Mouse (Mus musculus) hindbrain, embryonic 14.5 days (tissue): ENCODE results near the gene Fbxw7. TPM values are rescaled to one million over a fixed set of nuclear protein-coding genes. Genes with fewer than 3 reads are reported as not detected.

Experiments used
- ATAC-seq: fragments of 200-750 bp; cut with Nextera tagmentation; 2 replicates; pipeline ENCODE4 v1.8.0; 2017; ENCODE audit warnings: moderate number of reproducible peaks, mild to moderate bottlenecking, moderate TSS enrichment, moderate library complexity; ENCODE audit not compliant: low FRiP score
- DNase-seq: peaks from one replicate; pipeline ENCODE4 v3.0.0-alpha.2; 2015; ENCODE audit warnings: low spot score
- H3K27ac ChIP-seq: fragments of 300-500 bp; sonication (generic); 2 replicates; pipeline ENCODE4 v1.5.1; 2014; ENCODE audit warnings: mild to moderate bottlenecking, moderate library complexity
- H3K27me3 ChIP-seq: fragments of 300-500 bp; sonication (generic); 2 replicates; pipeline ENCODE4 v1.6.1; 2014; ENCODE audit warnings: mild to moderate bottlenecking, low read length, mixed read lengths; ENCODE audit not compliant: control insufficient read depth, insufficient read depth
- H3K36me3 ChIP-seq: fragments of 300-500 bp; sonication (generic); replicated peaks from 2 replicates; pipeline ENCODE4 v1.6.1; 2014; ENCODE audit not compliant: control insufficient read depth, insufficient read depth
- H3K4me1 ChIP-seq: fragments of 300-500 bp; sonication (generic); replicated peaks from 2 replicates; pipeline ENCODE4 v1.6.1; 2014; ENCODE audit warnings: antibody characterized with exemption, low read length, mixed read lengths; ENCODE audit not compliant: control insufficient read depth, insufficient read depth
- H3K4me2 ChIP-seq: fragments of 300-500 bp; sonication (generic); replicated peaks from 2 replicates; pipeline ENCODE4 v1.6.1; 2014; ENCODE audit warnings: mild to moderate bottlenecking, moderate library complexity
- H3K4me3 ChIP-seq: fragments of 300-500 bp; sonication (generic); replicated peaks from 2 replicates; pipeline ENCODE4 v1.5.1; 2014; ENCODE audit warnings: mild to moderate bottlenecking, low read length
- H3K9ac ChIP-seq: fragments of 300-500 bp; sonication (generic); 2 replicates; pipeline ENCODE4 v1.6.1; 2014
- H3K9me3 ChIP-seq: fragments of 300-500 bp; sonication (generic); 2 replicates; pipeline ENCODE4 v1.6.1; 2016; ENCODE audit warnings: low read length; ENCODE audit not compliant: control insufficient read depth
- WGBS: fragments of 180-500 bp; shearing (Covaris S2); extraction: QIAGEN DNeasy Blood & Tissue Kit; methylation state at CpG from one replicate; pipeline ENCODE4 v1.1.7; 2014; 5-methylcytosine and 5-hydroxymethylcytosine counted together
- polyA plus RNA-seq: library from polyadenylated mRNA; unstranded; fragments of >200 nt; fragmentation: Nextera tagmentation; extraction: Ambion mirVana; gene quantifications from 2 replicates; pipeline ENCODE4 v1.2.1, GENCODE M21; 2014

Gene Fbxw7
- polyA plus RNA-seq, 1 experiment from 2014 or later, result 38.0 TPM

DNA sequence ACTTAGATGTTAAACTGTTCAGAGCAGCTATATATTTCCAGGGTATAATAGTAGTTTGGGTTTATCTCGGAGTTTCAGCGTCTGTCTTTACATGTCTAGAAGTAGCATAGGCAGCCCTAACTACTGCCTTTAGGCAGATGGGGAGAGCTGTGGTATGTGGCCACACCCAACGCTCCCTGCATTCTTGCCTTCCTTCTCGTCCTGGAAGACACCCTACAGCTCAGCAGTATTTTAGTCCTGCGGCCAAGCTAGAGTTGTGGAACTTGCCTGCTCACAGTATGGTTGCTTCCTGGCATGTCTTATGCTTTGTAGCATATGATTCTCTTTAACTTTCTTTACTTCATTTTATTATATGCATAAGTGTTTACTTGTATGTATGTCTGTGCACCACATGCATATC is 156.5 kb downstream of the Fbxw7 start:
- no peaks in the 10 kb centered on the region for H3K9me3 ChIP-seq
- DNase-seq, result no peak
- no peak overlapping the region for H3K9ac ChIP-seq
- no peak overlapping the region for H3K4me3 ChIP-seq
- H3K4me1 ChIP-seq, result no peaks in the 10 kb centered on the region
- H3K36me3 ChIP-seq, result peaks cover 73% of the 10 kb centered on the region
- ATAC-seq, result no peak
- H3K27me3 ChIP-seq, result no peaks in the 10 kb centered on the region
- H3K27ac ChIP-seq, result no peak overlapping the region
- H3K4me2 ChIP-seq, result no peak overlapping the region
- 88% methylated on average over 5 of the region's 5 CpGs for WGBS

DNA sequence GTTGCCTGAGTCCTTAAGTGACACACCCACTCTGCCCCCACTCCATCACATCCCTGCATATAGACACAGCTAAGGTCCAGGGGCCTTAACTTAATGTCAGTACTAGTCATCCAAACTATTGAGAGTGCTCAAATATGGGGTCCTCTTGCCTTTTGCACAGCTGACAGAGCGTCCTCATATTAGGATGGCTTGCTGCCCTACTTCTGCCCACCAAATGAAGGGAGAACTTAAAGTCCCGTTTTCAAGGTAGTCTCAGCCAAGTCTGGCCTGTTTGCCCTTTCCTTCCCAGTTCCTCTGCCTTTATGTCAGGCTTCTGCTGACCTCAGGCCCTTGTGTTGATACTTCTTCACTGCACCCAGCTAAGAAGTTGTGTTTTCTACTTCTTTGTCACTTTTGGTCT is 157.8 kb downstream of the Fbxw7 start:
- no peaks in the 10 kb centered on the region for H3K9me3 ChIP-seq
- DNase-seq (no peak), ATAC-seq (no peak)
- no peak overlapping the region for H3K27ac ChIP-seq
- H3K27me3 ChIP-seq, result no peaks in the 10 kb centered on the region
- no peak overlapping the region for H3K9ac ChIP-seq
- H3K4me3 ChIP-seq, result no peak overlapping the region
- H3K4me2 ChIP-seq, result no peak overlapping the region
- WGBS, result 94% methylated on average over 2 of the region's 2 CpGs
- H3K4me1 ChIP-seq, result no peaks in the 10 kb centered on the region
- peaks cover 76% of the 10 kb centered on the region for H3K36me3 ChIP-seq

DNA sequence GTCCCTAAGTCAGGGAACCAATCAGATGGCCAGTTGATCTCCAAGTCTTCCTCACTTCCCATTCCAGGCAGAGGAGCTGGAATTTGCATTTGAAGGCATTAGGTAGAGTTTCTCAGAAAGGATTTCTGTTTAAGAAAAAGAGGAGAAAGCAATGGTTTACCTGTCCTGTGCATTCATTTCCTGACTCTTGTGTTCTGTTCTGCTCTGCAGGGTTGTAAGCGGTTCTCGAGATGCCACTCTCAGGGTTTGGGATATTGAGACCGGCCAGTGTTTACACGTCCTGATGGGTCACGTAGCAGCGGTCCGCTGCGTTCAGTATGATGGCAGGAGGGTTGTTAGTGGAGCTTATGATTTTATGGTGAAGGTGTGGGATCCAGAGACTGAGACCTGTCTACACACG is 159.1 kb downstream of the Fbxw7 start:
- peaks cover 69% of the 10 kb centered on the region for H3K36me3 ChIP-seq
- H3K4me3 ChIP-seq, result no peak overlapping the region
- H3K27ac ChIP-seq, result no peak overlapping the region
- no peak for DNase-seq
- H3K9ac ChIP-seq, result no peak overlapping the region
- H3K27me3 ChIP-seq, result no peaks in the 10 kb centered on the region
- H3K4me2 ChIP-seq, result no peak overlapping the region
- WGBS, result 94% methylated on average over 9 of the region's 9 CpGs
- ATAC-seq, result no peak
- H3K4me1 ChIP-seq, result no peaks in the 10 kb centered on the region
- H3K9me3 ChIP-seq, result no peaks in the 10 kb centered on the region

DNA sequence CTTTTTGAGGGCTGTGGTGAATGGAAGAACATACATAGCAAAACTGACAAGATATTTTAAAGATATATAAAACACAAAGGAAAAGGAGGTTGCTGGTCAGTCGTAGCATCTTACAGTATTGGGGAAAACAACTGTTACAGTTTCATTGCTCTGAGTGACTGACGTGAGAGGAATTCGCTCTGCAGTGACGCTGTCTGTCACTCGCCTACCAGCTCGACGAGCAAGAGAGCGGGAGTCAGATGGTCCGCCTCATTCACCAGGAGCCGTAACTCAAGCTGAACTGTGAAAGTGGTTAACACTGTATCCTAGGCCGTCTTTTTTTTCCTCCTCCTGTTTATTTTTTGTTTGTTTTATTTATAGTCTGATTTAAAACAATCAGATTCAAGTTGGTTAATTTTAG is 163.6 kb downstream of the Fbxw7 start:
- no peak overlapping the region for H3K4me3 ChIP-seq
- WGBS, result 85% methylated on average over 11 of the region's 11 CpGs
- H3K27ac ChIP-seq, result no peak overlapping the region
- DNase-seq (no peak), ATAC-seq (no peak)
- H3K4me2 ChIP-seq, result no peak overlapping the region
- H3K27me3 ChIP-seq, result no peaks in the 10 kb centered on the region
- H3K9me3 ChIP-seq, result no peaks in the 10 kb centered on the region
- H3K36me3 ChIP-seq, result peaks cover 39% of the 10 kb centered on the region
- H3K4me1 ChIP-seq, result no peaks in the 10 kb centered on the region
- H3K9ac ChIP-seq, result no peak overlapping the region

DNA sequence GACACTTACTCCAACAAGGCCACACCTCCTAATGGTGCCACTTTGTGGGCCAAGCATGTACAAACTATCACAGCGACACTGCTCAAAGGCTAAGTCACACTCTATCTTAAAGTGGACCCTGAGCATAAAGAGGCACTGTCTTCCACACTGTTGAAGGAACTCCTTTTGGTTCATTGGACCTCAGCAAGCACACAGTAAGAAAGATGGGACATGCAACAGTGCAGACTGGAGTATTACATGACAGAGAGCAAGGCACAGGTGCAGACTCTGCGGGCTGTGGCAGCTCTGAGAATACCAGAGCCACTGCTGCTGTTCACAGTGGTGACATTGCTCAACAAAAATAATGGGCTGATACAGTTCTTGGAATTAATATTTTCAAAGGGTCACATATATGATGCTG is 165.1 kb downstream of the Fbxw7 start:
- H3K36me3 ChIP-seq, result peaks cover 34% of the 10 kb centered on the region
- no peaks in the 10 kb centered on the region for H3K9me3 ChIP-seq
- no peak overlapping the region for H3K4me3 ChIP-seq
- no peaks in the 10 kb centered on the region for H3K27me3 ChIP-seq
- H3K9ac ChIP-seq, result no peak overlapping the region
- WGBS, result 95% methylated on average over 2 of the region's 2 CpGs
- H3K27ac ChIP-seq, result no peak overlapping the region
- no peak overlapping the region for H3K4me2 ChIP-seq
- DNase-seq (no peak), ATAC-seq (no peak)
- no peaks in the 10 kb centered on the region for H3K4me1 ChIP-seq

DNA sequence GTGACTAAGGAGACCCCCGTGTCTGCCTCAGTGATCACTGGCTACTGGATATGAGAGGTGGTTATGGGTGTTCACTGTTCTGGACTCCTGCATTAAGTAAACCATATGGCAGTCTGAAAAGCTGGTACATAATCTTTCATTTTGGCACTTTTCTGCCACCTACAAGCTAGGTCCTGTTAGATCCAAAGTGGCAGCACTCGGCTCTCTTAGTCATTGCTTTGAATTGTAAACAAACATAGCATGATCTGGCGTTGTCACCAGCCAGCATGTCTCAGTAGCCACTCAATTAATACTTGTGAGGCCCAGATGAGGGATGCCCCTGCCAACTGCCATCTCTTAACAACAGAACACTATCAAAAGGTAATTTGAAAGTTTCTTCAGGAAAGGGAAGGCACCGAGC is 167.6 kb downstream of the Fbxw7 start:
- Histone ChIP-seq H3K9me3 (no peaks in the 10 kb centered on the region), H3K9ac (no peak overlapping the region), H3K27ac (no peak overlapping the region), H3K4me3 (no peak overlapping the region), H3K36me3 (peaks cover 12% of the 10 kb centered on the region), H3K4me2 (no peak overlapping the region), H3K4me1 (no peaks in the 10 kb centered on the region), H3K27me3 (no peaks in the 10 kb centered on the region)
- ATAC-seq, result no peak
- 82% methylated on average over 4 of the region's 4 CpGs for WGBS
- DNase-seq, result no peak

DNA sequence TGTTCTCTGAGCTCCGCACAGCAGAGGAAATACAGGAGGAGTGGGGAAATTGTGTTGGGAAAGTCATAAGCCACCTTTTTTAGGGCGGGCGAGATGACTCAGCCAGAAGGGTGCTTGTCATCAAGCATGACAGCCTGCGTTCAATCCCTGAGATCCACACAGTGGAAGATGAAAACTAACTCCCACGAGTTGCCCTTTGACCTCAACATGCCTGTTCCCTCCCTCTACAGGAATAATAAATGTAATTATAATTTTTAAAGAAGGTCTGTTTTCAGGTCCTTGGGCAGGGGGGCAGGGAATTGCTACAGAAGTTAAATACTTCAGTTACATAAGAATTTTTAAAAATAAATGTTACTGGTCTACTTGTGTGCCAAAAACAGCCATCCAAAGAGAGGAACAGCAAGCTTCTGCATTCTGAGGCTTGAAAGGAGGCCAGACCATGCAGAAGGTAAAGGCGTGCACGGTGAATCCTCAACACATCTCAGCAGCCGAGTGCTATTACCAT is 170.1 kb downstream of the Fbxw7 start:
- Histone ChIP-seq H3K36me3 (no peaks in the 10 kb centered on the region), H3K9ac (no peak overlapping the region), H3K4me3 (no peak overlapping the region), H3K9me3 (no peaks in the 10 kb centered on the region), H3K27ac (no peak overlapping the region), H3K4me2 (no peak overlapping the region), H3K27me3 (no peaks in the 10 kb centered on the region), H3K4me1 (no peaks in the 10 kb centered on the region)
- no peak for DNase-seq
- 86% methylated on average over 8 of the region's 8 CpGs for WGBS
- ATAC-seq, result no peak

DNA sequence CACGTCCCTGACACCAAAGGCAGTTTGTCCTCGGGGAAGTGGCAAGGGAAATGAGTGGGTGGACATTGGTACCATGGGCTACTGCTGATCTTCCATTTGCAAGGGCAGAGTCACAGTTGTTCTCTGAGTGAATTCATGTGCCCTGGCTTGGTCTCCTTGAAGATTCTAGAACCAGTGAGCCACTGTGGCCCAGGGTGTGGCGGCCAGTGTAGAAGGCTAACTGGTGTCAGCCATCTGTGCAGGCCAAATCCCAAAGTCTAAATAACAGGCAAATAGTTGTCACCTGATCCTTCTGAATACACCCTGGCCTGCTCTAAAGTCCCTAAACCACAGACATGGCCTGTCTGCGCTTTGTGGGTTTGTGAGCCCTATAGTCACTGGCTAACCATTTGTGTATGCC is 173.8 kb downstream of the Fbxw7 start:
- Histone ChIP-seq H3K9me3 (peaks cover 5% of the 10 kb centered on the region; the same call in 1 of the 2 replicates), H3K36me3 (no peaks in the 10 kb centered on the region), H3K9ac (no peak overlapping the region), H3K4me2 (no peak overlapping the region), H3K4me3 (no peak overlapping the region), H3K4me1 (no peaks in the 10 kb centered on the region), H3K27me3 (no peaks in the 10 kb centered on the region), H3K27ac (no peak overlapping the region)
- WGBS, result 93% methylated on average over 4 of the region's 4 CpGs
- DNase-seq (no peak), ATAC-seq (no peak)

DNA sequence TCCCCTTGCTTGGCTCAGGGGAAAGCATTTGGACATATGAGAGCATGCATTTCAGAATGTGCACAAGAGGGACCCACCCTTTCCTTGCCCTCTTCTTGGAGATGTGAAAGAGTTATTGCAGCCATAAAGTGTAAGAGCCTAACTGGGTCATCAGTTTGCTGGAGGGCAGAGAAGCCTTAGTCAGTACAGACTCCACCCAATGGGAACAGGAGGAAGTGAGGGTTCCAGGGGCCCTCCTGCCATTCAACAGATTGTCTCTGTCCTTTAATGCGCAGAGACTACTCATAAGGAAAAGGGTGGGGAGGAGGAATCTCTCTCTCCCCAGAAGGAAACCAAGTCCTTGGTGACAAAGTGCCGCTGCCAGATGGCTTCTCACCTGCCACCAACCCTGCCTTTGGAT is 190.2 kb downstream of the Fbxw7 start:
- H3K27ac ChIP-seq, result no peak overlapping the region
- H3K27me3 ChIP-seq, result no peaks in the 10 kb centered on the region
- H3K9me3 ChIP-seq, result no peaks in the 10 kb centered on the region
- H3K4me3 ChIP-seq, result no peak overlapping the region
- H3K4me1 ChIP-seq, result no peaks in the 10 kb centered on the region
- H3K4me2 ChIP-seq, result no peak overlapping the region
- no peaks in the 10 kb centered on the region for H3K36me3 ChIP-seq
- ATAC-seq (no peak), DNase-seq (no peak)
- H3K9ac ChIP-seq, result no peak overlapping the region
- WGBS, result 90% methylated on average over 2 of the region's 2 CpGs

DNA sequence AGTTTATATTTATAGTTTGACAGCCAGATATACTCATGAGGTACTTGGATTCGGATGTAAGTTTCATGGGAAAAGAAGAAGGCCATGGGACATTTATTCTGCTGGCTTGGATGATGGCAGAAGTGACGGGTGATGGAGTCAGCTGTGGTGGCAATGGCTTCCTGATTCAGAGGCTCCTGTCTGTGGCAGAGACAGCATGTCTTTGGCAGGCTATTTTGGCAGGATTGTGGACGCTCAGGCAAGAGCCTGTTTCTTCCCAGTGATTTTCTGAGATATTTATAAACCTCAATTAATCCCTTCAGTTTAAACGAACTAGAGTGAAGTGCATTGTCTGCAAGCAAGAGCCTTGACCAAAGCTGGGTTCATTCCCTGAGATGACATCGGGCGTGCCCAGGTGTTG is 197.8 kb downstream of the Fbxw7 start:
- ATAC-seq (no peak), DNase-seq (no peak)
- WGBS, result 85% methylated on average over 6 of the region's 6 CpGs
- H3K27me3 ChIP-seq, result no peaks in the 10 kb centered on the region
- H3K4me3 ChIP-seq, result no peak overlapping the region
- no peak overlapping the region for H3K4me2 ChIP-seq
- H3K9ac ChIP-seq, result no peak overlapping the region
- H3K36me3 ChIP-seq, result no peaks in the 10 kb centered on the region
- H3K27ac ChIP-seq, result no peak overlapping the region
- H3K4me1 ChIP-seq, result no peaks in the 10 kb centered on the region
- H3K9me3 ChIP-seq, result no peaks in the 10 kb centered on the region
